Mouse (Mus musculus) embryo, embryonic 9.5 days (tissue): ENCODE data around the gene 5031439G07Rik.
"Not testable (repeated sequence)": the region's sequence is repeated elsewhere in the genome, so short reads cannot be mapped to it uniquely, and the experiment has no call there.

ENCODE experiments used
- DNase-seq: peaks from one replicate; pipeline ENCODE4 v3.0.0-alpha.2; 2017; ENCODE audit errors: extremely low spot score

5031439G07Rik gene

DNA sequence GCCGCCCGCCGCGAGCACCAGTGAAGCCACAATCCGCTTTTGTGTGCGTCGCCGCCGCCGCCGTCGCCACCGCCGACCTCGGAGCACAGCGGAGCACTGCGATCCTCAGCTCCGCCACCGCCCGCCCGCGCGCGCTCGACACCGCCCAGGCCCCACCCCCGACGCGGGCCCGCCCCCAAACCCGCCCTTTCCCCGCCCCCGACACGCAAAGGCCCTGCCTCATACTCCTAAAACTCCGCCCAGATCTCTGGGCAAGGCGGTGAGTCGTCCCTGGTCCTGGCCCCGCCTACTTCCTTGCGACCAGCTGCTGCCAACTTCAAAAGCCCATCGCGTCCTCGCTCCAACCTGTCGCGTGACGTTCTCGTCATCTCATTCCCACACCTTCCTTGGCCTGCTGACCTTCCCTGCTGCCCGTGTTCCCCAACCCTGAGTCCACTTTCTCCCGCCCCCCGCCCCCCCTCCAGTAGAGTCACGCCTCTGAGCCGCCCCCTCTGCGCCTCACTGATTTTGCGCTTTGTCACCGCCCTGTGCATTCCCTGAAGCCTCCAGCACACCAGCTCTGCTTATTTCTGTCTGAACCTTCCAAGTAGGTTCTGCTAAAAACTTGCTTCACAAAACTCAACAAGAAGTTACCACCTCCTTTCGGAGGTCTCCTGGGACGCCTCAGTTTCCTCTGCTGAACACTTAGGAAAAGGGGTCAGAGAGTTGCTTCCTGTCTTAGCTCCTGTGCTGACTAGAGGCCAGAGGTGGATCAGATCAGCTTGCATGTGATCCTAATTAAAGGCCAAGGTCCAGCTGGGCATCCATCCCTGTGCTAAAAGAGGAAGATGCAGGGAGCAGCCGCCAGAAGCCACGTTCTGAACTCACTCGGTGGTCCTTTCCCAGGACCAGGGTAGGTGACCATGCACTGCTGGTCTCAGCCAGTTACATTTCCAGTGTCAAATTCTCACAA, at the start of gene 5031439G07Rik:
Gene 5031439G07Rik (minus strand): TSS at position 678 of the 952 bp plus-strand sequence.
- peak; percentile 98 for DNase-seq

DNA sequence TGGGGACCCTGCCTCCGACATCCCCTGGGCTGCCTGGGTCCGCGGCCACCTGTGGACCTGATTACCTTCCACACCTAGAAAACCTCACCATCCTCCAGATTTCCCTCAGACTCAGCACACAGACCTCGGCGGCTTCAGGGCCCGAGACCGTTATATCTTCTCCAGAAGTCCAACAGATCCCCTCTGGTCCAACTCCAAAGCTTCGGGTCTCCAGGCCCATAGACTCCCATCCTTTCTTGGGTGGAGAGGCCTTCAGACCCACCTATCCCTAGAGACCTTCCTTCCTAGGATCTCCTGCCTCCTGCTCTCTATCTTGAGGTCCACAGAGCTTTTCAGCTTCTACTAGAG, 49.0 kb upstream of the 5031439G07Rik start:
- no peak for DNase-seq

DNA sequence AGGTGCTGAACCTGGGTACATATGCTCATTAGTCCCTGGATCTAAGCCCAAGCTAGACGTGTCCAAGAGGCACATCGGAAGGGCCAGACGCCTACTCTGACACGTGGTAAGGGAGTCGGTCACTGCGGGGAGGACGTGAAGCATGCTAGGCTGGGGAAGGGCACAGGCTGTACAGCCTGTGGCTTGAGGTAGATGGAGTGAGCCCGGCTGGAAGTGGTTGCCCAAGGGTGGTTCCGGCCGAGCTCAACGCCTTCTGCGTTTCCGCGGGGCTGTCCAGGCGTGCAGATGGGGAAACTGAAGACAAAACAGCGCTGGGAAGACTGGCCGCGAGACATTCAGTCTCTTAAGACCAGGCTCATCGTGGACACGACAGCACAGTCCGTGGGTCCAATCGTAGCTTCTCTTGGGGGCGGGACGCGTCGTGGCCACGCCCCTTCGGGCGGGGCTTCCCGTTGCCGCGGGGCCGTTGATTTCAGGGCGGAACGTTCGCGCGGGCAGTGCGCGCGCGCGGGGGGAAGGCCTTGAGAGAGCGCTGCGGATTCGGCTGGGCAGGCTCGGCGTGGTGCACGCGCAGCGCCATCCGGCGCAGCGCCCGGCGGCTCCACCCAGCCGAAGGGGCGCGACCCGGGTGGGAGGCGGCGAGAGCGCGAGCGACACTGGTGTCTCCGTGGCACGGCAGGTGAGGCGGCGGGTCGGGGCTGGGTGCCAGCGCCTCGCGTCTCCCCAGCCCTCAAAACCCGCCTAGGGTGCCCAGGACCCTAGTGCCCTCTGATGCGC, 48.4 kb upstream of the 5031439G07Rik start:
- DNase-seq: peak; percentile 98

DNA sequence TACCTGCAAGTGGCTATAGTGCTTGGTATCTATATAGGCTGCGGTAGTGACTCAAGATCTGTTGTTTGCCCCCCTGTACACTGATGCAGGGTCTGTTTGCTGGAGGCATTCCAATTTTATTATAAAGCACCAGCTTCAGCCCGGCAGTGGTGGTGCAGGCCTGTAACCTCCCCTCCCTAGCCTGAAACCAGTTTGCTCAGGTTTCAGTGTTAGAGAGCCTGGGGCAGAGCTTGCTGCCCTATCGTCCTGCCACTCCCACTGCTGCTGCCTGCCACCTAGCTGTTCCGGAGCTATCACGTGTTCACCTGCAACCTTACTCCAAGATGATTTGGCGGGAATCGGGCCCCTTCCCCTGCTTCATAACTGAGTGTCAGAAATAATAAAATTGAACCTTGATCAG, 45.6 kb upstream of the 5031439G07Rik start:
- not testable (repeated sequence) for DNase-seq

DNA sequence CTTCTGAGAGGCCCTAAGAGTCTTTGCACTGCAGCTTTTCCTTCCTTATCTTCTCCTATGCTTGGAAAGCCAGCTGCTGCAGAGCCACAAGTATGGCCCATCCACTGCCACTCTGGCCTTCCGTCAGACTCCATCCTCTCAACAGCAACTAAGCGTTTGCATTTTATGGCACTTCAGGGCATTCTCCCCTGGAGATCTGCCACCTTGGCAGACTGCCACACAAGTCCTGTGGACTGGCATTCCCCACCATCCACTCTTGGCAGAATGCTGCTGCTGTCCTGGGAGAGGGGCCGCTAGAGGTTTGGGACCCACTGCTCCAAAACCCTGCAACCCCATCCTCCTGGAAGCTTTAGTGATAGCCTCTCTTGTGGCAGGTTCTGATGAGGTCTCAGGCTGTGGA, 43.5 kb upstream of the 5031439G07Rik start:
- DNase-seq: no peak

DNA sequence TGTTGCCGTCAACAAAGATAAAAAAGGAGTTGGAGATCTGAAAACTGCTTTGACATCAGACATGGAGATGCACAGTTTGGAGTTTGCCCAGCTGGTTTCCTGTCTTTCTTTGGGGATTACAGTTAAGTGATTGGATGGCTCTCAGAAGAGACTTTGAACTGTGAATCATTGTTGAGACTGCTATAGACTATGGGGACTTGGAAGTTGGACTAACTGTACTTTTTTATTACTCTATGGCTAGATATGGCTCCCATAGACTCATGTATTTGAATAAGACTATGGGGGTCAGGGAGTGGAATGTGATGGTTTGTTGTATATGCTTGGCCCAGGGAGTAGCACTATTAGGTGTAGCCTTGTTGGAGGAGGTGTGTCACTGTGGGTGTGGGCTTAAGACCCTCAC, 42.3 kb upstream of the 5031439G07Rik start:
- DNase-seq: not testable (repeated sequence)

DNA sequence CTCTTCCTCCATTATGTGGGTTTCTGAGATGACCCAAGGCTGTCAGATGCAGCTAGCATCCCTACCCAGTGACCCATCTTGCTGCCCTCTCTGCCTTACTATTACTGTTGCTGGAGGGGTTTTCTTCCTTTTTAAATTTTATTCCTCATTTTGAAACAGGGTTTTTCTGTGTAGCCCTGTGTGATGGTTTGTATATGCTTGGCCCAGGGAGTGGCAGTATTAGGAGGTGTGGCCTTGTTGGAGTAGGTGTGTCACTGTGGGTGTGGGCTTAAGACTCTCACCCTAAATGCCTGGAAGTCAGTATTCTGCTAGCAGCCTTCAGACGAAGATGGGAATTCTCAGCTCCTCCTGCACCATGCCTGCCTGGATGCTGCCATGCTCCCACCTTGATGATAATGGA, 40.3 kb upstream of the 5031439G07Rik start, which contains the start of gene Fam118a:
Gene Fam118a (plus strand): TSS at position 301 of the 400 bp plus-strand sequence.
- DNase-seq: not testable (repeated sequence)

DNA sequence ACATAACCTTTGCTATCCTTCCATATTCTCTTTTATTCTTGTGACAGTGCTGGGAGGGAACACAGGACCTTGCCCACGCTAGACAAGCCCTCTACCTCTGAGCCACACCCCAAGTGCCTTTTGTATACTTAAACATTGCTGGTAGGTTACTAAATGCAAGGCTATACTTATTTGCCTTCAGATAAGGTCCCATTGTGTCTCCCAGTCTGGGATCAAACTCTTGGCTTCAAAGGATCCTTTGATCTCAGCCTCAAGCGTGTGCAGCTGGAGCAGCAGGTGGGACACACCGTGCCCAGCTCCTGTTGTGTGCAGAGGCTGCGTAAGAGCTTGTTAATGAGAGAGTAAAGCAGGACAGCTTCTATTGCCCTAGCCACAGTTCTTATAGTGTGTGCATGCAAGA, 39.4 kb upstream of the 5031439G07Rik start:
- no peak for DNase-seq

DNA sequence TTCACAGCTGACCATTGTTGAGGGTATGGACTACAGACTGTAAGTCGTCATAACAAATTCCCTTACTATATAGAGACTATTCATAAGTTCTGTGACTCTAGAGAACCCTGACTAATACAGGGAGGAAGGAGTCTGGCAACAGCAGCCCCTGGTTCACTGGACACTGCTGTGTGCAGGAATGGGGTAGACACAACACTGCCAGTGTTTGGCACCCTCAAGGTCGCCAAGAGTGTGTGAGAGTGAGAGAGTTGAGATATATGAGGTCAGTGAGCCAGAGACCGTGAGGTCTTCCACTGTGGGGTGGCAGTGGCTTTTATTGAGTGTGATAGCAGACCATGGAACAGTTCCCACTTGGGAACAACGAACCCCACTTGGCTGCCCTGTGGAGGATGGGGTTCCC, 37.8 kb upstream of the 5031439G07Rik start:
- no peak for DNase-seq

DNA sequence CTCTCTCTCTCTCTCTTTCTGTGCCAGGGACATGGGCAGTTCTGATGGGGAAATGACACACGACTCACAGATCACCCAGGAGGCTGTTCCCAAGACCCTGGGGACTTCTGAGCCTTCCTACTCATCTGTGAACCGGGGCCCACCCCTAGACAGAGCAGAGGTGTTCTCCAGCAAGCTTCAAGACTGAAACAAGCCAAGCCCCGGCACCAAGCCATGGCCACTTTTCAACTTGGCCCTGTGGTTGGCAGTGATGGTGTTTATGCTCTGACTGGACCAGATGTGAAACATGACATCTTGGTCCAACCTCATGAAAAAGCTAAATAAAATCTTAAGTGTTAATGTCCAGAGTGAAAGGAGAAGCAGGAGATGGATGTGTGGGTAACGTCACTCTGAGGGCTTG, 33.9 kb upstream of the 5031439G07Rik start:
- DNase-seq: no peak

DNA sequence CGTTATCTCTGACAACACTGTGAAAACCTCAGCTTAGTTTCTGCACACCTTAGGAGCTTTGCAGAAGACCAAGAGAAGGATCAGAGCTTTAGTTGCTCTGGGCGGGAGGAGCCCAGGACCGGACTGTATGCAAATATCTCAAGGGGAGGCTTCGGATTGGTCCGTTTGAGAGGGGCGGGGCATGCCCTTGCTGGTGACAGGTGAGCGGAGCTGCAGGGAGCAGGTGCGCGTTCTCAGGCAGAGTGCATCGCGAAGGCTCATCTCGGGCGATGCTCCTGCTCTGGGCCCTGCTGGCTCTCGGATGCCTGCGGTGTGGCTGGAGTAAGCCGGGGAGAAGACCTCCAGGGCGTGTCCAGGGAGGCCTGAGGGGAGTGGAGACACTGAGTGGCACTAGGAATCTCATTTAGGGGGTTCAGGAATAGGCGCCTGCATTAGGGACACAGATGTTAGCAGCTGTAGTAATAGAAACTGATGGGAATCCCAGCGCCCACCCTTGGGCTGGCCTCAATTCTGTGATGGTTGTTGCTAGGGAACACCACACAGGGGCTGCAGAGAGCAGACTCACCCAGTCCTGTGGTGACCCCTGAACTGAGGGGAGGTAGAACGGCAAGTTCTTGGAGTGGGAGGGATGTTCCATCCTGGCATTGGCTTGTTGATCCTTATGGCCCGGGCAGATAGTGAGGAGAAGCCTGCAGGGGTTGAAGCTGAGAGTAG, 28.8 kb upstream of the 5031439G07Rik start, which contains the start of gene Upk3a:
Gene Upk3a (plus strand): TSS at position 191 of the 714 bp plus-strand sequence.
- DNase-seq: no peak

DNA sequence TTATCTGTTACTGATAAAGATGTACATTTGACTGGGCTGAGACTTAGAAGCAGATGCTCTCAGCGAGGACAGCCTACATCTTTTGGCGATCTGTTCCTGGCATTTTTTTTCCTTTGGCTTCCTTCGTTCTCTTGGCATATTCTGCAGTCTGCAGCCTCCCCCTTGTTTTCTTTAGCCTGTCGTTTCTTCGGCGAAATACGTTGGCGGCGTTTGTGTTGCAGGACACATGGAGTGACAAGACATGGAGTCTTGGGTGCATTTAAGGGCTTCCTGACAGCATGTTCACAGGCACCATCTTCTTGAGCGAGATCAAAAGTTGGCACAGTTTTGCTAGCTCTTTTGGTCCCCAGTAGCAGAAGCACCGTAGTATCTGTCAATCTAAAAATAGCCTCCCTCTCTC, 27.4 kb upstream of the 5031439G07Rik start:
- no peak for DNase-seq

DNA sequence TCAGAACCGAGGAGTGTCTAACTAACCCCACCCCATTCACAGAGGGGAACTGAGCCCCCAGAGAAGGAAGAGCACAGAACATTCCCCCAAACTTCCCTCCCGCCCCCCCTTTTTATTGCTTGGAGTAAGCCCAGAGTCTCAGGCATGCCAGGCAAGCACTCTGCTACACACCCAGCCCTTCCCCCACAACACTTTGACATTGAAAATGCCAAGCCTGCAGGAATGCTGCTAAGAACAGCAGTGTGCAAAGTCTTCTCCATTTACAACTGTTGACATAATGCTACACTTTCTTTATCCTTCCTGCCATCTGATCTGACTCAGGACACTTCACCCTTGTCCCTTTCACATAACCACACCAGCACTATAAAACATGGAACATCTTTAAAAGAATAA, 24.3 kb upstream of the 5031439G07Rik start:
- no peak for DNase-seq

DNA sequence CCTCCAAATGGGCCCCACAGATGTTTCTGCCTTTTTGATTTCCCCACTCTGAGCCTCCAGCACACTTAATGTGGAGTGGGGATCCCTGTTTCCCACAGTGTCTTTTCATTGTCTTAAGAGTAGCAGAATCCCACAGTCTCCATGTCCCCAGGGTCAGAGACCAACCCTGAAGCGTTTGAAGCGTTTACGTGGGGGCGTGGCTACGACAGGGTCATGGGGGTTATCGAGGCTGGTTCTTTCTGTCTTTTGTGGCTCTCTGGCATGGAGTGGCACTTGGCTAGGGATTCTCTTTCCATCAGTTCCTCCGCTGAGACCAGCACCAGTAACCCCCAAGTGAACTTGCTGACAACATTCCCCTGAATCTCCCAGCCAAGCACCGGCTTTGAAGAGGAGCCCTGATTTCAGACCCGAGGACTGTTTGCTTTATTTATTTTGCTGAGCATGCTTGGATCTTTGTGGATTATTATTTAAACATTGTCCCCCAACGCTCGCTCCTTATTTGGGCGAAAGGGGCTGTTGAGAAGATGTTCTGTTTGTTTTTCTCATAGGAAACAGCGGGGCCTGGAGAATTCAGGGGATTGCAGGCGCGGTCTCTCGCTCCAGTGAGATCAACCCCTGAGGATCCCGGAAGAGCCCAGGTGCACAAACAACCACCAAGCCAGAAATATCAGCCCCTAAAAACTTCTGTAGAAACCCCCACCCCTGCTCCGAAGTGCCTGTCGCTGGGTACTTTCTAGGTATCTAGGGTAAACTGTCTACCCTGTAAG, 23.7 kb upstream of the 5031439G07Rik start:
- DNase-seq: no peak

DNA sequence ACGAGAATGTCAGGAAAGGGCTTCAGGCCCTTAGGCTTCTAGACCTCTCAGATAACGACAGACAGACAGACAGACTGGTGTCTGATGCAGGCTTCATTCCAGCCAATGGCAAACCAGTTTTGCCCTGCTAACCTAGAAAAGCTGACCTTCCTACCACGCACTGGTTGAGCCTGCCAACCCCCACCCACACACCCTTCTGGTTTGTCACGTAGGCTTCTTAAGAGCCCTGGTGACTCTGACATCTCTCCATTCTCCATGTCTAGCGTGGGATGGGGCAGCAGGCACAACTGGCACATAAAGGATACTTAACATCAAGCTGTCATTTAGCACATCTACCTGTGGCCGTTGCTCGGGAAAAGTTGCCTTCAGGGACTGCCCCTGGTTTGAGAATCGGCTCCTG, 21.3 kb upstream of the 5031439G07Rik start:
- no peak for DNase-seq

DNA sequence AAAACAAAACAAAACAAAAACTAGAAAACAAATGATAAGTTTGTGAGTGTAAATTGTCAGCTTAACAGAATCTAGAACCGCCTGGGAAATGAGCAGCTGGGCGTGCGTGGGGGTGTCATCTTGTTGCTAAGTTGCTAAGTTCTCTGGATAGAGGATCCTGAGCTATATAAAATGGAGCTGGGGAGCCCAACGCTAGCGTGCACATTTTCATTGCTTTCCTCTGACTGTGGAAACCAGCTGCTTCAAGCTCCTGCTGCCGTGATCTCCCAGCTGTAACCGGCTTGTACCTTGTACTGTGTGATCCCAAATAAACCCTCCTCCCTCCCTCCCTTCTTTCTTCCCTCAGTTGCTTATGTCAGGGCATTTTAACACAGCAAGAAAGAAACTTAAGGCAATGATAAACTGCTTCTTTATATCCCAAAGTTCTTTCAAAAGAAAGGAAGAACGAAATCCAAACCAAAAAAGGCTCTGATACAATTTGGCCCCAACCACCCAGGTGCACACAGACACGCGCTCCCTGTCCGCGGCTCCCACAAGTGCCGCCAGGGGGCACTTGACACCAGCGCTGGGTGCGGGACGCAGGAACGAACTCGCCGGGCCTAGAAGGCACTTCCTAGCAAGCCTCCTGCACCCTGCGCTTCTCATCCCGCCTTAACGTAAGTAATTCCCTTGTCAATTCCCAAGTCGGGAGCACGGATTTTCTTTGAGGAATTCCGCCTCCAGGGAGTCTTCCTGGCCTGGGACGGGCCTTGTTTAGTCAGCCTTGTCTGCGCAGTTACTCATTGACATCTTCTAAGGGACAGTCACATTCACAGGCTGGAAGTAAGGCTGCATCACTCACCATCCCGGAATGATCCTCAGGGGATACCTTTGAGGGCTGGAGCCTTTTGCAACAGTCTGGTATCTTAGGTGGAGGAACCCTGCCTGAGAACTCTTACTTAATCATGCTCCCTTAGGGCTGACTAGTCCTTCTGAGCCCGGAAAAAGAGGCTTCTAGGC, 12.9 kb upstream of the 5031439G07Rik start:
- peak; percentile 73 for DNase-seq

DNA sequence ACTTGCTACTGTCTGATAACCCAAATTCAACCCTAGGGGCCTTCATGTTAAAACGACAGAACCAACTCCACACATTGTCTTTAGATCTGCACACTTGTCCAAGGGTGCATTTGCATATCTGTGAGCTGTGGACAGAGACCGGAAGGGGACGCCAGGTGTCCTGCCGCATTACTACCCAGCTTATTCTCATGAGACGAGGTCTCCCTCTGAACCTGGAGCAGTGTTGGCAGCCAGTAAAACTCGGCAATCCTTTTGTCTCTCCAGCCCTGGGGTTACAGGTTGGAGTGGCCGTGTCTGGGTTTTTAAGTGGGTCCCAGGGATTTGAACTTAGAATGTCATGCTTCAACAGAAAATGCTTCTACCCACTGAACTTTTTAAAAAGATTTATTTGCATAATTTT, 11.6 kb upstream of the 5031439G07Rik start:
- DNase-seq: no peak

DNA sequence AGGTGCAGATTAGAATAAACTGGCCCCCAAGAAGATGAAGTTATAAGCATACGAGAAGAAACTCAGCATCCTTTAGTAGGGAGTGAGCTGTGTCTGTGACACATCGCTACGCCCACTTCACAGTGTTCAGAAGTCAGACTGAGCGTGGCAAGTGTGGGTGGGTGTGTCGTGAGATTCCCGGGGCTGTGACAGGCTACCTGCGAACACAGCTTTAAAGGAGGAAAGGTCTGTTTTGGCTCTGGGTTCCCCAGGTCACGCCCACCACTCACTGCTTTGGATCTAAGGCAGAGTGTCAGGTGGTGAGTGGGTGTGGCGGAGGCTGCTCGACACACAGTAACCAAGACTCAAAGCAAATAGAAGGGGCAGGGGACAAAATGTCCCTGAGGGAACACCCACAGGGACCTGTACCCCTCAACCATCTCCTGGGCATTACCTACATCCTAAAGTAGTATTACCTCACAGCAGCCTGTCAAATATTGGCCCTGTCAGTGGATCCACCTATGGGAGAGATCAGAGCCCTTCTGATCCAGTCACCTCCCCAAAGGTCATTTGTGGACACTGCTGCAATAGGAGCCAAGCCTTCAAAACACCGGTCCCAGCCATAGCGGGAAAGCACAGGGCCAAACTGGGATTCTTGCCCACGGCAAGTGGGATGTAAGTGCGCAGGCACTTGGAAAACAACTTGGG, 9.6 kb upstream of the 5031439G07Rik start:
- DNase-seq: no peak

DNA sequence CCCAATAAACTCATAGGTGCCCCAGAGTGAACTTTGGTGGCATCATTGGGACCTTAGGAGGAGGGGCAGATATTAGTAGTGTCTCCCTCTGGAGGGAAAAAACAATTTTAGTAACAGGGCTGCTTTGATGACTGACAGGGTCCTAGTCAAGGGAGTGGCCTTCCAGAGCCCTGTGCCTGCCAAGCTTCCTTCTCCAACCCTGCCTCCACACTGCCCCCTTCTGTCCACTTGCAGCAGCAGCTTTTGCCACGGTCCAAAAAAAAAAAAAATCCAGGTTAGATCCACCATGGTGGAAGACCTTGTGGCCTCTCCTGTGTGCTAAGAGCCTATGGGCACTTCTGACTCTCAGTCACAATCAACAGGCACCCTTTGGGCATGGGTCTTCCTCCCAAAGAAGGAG, 7.6 kb upstream of the 5031439G07Rik start:
- DNase-seq: peak; percentile 66
